Mouse (Mus musculus) embryonic facial prominence, embryonic 13.5 days (tissue): ENCODE measurements around the gene Chrna5. TPM values are rescaled to one million over a fixed set of nuclear protein-coding genes. Genes with fewer than 3 reads are reported as not detected.

ENCODE experiments used
- ATAC-seq: fragments of 200-750 bp; cut with Nextera tagmentation; 2 replicates; pipeline ENCODE4 v1.8.0; 2017; ENCODE audit warnings: low read depth; ENCODE audit not compliant: insufficient number of reproducible peaks, insufficient read depth, low FRiP score, low TSS enrichment
- H3K27ac ChIP-seq: fragments of 300-500 bp; sonication (generic); 2 replicates; pipeline ENCODE4 v1.5.1; 2015; ENCODE audit warnings: moderate library complexity, mild to moderate bottlenecking, inconsistent platforms
- H3K27me3 ChIP-seq: fragments of 300-500 bp; sonication (generic); 2 replicates; pipeline ENCODE4 v1.6.1; 2015; ENCODE audit warnings: mild to moderate bottlenecking, inconsistent platforms
- H3K36me3 ChIP-seq: fragments of 300-500 bp; sonication (generic); 2 replicates; pipeline ENCODE4 v1.6.1; 2015; ENCODE audit warnings: mild to moderate bottlenecking, inconsistent platforms
- H3K4me1 ChIP-seq: fragments of 300-500 bp; sonication (generic); 2 replicates; pipeline ENCODE4 v1.6.1; 2015; ENCODE audit warnings: inconsistent platforms
- H3K4me2 ChIP-seq: fragments of 300-500 bp; sonication (generic); 2 replicates; pipeline ENCODE4 v1.6.1; 2015; ENCODE audit warnings: moderate library complexity, mild to moderate bottlenecking, inconsistent platforms
- H3K4me3 ChIP-seq: fragments of 300-500 bp; sonication (generic); 2 replicates; pipeline ENCODE4 v1.5.1; 2015; ENCODE audit warnings: mild to moderate bottlenecking, inconsistent platforms
- H3K9ac ChIP-seq: fragments of 300-500 bp; sonication (generic); 2 replicates; pipeline ENCODE4 v1.6.1; 2015; ENCODE audit warnings: mild to moderate bottlenecking, inconsistent platforms
- H3K9me3 ChIP-seq: fragments of 300-500 bp; sonication (generic); 2 replicates; pipeline ENCODE4 v1.6.1; 2016; ENCODE audit warnings: inconsistent platforms
- WGBS: fragments of 180-500 bp; shearing (Covaris S2); methylation state at CpG from one replicate; pipeline ENCODE4 v1.1.7; 2015; ENCODE audit warnings: mixed read lengths; 5-methylcytosine and 5-hydroxymethylcytosine counted together
- polyA plus RNA-seq: library from polyadenylated mRNA; unstranded; fragments of >200 nt; fragmentation: Nextera tagmentation; extraction: Ambion mirVana; gene quantifications from 2 replicates; pipeline ENCODE4 v1.2.1, GENCODE M21; 2015

The Chrna5 gene
- polyA plus RNA-seq, 1 experiment from 2014 or later = 0.48 TPM

DNA sequence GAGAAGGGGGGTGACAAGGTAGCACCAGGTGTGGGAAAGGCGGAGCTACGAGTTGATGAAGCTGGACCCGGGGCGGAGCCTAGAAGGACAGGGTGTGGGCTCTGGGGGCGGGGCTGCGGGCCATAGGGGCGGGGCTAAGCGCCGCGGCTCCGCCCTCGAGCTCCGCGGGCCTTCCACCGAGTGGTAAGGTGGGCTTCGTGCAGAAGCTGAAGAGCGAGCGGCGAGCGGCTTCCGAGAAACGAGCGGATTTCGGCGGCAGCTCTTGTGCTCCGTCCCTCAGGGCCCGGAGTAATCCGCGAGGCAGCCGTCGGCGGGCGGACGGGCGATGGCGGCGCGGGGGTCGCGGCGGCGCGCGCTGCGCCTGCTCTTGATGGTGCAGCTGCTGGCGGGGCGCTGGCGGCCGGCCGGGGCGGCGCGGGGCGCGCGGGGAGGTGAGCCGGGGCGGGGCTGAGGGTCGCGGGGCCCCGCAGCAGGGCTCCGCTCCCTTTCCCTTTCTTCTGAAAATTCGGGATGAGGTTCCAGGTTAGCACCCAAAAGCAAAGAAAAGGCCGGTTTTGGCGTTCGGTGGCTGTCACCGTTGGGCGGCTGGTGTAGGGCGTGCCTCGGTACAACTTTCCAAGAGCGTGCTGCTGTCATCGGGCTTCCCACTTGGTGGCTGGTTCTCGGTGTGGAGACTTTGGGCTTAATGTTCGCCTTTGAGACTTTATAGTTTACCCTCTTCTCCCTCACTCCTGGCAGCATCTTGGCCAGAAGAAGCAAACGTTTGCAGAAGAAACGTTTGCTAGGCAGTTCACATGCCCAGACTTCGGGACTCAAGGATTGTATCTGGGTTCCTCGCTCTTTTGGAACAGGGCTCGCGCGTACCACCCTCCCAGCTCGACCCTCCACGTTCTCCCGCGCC is 861 bp downstream of the Chrna5 start:
- Histone ChIP-seq H3K9ac (peak overlapping the region; percentile 64), H3K4me2 (peak overlapping the region; percentile 91), H3K4me1 (peaks cover 10% of the 10 kb centered on the region), H3K27me3 (peaks cover 50% of the 10 kb centered on the region), H3K36me3 (no peaks in the 10 kb centered on the region), H3K9me3 (no peaks in the 10 kb centered on the region), H3K27ac (no peak overlapping the region), H3K4me3 (peak overlapping the region; percentile 61)
- WGBS = under 1% methylated on average over 73 of the region's 85 CpGs
- peak; percentile 80; the same call in 1 of the 2 replicates for ATAC-seq

DNA sequence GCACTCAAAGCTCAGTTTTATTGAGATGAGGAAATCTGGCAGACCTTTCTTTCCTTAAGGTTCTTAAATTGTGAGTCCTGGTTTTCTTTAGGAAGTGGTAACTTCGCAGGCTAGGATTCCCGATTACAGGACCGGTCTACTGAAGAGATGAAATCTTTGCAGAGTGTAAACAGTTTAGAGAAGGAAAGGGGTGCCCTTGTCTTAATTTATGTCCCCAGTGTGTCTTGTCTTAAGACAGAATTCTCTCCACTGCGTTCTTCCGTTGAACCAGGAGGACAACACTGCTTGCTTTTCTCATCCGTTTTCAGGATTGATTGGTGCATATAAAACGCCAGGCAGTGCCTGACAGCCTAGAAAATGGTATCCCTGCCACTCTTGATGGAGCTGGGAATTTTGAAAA is 1.7 kb downstream of the Chrna5 start:
- Histone ChIP-seq H3K27ac (no peak overlapping the region), H3K9me3 (no peaks in the 10 kb centered on the region), H3K27me3 (peaks cover 50% of the 10 kb centered on the region), H3K4me2 (peak overlapping the region; percentile 91), H3K4me3 (peak overlapping the region; percentile 61), H3K36me3 (no peaks in the 10 kb centered on the region), H3K4me1 (peaks cover 10% of the 10 kb centered on the region), H3K9ac (no peak overlapping the region; the same call in 1 of the 2 replicates)
- 5% methylated on average over 7 of the region's 7 CpGs for WGBS
- no peak for ATAC-seq

DNA sequence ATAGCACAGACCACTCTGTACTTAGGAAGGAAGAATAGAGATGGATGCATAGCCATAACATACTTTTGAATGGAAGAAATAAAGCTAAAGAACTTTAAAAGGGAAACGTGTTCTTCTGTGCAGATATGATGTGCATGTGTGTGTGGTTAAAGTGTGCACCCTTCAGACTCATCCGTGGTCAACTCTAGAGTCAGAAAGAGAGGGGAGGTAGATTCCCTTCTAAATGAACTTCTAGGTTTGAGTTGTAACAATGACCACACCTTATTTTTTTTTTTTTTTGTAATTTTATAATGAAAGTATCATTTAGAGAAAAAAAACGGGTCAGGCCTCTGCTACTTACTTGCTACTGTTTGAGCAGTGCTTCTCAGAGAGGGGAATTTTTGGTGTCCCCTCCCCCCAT is 9.7 kb downstream of the Chrna5 start:
- Histone ChIP-seq H3K36me3 (no peaks in the 10 kb centered on the region), H3K9me3 (no peaks in the 10 kb centered on the region), H3K4me1 (no peaks in the 10 kb centered on the region), H3K27me3 (no peaks in the 10 kb centered on the region), H3K4me3 (no peak overlapping the region), H3K9ac (no peak overlapping the region), H3K4me2 (no peak overlapping the region), H3K27ac (no peak overlapping the region)
- 79% methylated on average over 3 of the region's 3 CpGs for WGBS
- ATAC-seq = no peak

DNA sequence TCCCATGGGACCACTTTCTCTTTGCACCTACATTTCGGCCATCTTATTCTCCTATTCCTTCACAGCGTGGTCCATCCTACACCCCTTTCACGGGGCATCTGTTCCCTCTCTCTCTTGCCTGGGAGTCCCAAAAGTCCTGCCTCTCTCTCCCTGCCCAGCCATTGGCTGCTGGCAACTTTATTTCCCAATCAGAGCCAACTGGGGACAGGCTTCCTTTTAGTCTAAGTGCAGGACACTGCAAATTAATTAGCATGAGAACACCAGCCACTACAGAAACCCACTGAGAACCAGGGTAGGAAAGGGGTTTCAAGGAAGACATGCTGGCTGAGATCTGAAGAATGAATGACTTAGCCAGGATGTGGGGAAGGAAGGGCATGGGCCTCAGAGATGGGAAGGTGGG is 13.7 kb downstream of the Chrna5 start:
- no peaks in the 10 kb centered on the region for H3K4me1 ChIP-seq
- 42% methylated on average over 3 of the region's 3 CpGs for WGBS

DNA sequence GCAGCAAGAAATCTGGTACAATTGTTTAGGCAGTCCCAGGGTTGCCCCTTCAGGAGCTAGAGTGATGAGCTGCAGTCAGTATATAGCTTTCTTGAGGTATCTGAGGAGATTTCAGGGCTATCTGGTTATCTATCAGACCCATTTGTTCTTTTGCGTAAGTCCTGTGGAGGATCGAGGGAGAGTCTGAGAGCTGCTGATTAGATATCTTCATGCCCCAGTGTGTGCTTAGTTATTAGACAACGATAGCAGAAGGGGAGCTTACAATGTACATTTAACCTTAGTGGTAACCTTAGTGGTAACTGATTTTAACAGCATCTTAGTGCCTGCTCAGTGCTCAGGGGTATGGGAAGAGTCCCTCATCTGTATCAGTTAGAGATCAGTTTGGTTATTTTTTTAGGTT is 15.0 kb downstream of the Chrna5 start:
- Histone ChIP-seq H3K4me3 (no peak overlapping the region), H3K27ac (no peak overlapping the region), H3K36me3 (no peaks in the 10 kb centered on the region), H3K4me2 (no peak overlapping the region), H3K27me3 (no peaks in the 10 kb centered on the region), H3K9me3 (no peaks in the 10 kb centered on the region), H3K4me1 (no peaks in the 10 kb centered on the region), H3K9ac (no peak overlapping the region)
- 85% methylated on average over 3 of the region's 3 CpGs for WGBS
- ATAC-seq = no peak

More for the DNA sequence above, 13.7 kb downstream of the Chrna5 start:
- H3K9ac ChIP-seq = no peak overlapping the region
- H3K27me3 ChIP-seq = no peaks in the 10 kb centered on the region
- no peak overlapping the region for H3K27ac ChIP-seq
- H3K4me2 ChIP-seq = no peak overlapping the region
- no peaks in the 10 kb centered on the region for H3K36me3 ChIP-seq
- no peak for ATAC-seq
- H3K4me3 ChIP-seq = no peak overlapping the region
- H3K9me3 ChIP-seq = no peaks in the 10 kb centered on the region

DNA sequence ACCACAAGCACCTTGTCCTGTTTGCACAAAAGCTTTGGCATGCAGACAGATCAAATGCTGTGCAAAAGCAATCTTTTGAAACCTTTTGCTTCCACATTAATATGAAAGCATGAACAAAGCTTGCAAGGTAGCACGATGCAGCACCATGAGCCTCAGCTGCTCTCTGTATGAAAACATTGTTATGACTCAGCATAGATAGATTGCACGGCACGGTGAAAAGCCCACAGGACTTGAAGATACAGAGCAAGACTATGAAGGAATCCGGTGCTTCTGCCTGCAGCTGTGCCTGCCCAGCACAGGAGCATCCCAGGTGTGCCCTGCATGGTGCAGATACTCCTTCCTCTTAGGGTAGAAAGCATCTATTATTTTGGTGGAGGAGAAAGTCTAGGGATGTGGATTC is 22.9 kb downstream of the Chrna5 start:
- Histone ChIP-seq H3K27ac (no peak overlapping the region), H3K36me3 (no peaks in the 10 kb centered on the region), H3K4me3 (no peak overlapping the region), H3K4me1 (no peaks in the 10 kb centered on the region), H3K27me3 (no peaks in the 10 kb centered on the region), H3K9me3 (no peaks in the 10 kb centered on the region), H3K9ac (no peak overlapping the region), H3K4me2 (no peak overlapping the region)
- WGBS = 73% methylated on average over 4 of the region's 4 CpGs
- no peak for ATAC-seq

DNA sequence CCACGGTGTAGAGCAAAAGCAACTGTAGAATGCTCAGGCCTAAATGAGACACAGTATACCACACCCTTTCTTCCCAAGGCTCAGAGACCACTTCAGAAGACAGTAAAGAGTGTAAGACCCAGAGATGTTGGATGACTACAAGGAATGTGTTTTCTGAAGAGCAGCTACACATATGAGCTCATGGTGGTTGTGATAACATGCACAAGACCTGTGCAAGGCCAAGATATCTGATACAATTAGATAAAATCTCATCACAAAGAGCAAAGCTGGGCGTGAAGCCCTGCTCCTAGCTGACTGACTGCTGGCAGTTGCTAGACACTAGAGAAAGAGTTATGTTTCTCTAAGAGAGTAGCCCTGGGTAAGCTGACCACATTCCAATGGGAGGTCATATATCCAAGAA is 29.0 kb downstream of the Chrna5 start:
- Histone ChIP-seq H3K9ac (no peak overlapping the region), H3K4me1 (peaks cover 8% of the 10 kb centered on the region; the same call in 1 of the 2 replicates), H3K4me3 (no peak overlapping the region), H3K4me2 (no peak overlapping the region), H3K9me3 (no peaks in the 10 kb centered on the region), H3K27me3 (no peaks in the 10 kb centered on the region), H3K36me3 (no peaks in the 10 kb centered on the region), H3K27ac (no peak overlapping the region)
- WGBS = 82% methylated on average over 2 of the region's 2 CpGs
- no peak for ATAC-seq

DNA sequence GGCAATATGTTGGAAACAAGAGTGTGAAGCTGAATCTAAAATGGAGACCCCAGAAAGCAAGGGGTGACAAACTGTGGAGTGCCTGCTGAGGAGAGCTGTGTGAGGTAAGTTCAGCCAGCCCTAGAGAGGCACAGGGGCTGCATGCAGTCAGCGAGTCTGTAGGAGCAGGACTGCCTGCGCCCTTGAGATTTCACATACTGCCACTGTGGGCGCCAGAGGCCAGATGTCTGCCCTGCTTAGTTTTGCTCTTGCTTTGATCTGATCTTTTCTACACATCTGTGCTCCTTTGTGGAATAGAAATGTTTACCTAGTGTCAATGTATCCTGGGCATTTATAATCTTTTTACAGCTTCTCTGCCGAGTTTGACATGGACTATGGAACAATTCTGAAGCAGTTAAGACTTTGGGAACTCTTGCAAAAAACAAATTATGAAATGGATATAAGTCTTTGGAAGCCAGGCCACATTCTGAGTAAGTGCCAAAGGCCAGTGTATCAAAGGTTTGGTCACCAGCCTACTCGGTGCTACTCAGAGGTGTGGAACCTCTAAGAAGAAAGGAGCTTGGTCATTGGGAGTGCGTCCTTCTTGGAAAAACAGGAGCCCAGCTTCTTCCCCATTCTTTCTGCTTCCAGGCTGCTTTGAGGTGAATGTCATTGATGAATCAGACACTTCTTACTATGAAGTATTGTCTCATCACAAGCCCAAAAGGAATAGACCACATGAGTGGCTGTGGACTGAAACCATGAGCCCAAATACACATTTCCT is 30.1 kb downstream of the Chrna5 start:
- Histone ChIP-seq H3K36me3 (no peaks in the 10 kb centered on the region), H3K27me3 (no peaks in the 10 kb centered on the region), H3K4me1 (peaks cover 8% of the 10 kb centered on the region; the same call in 1 of the 2 replicates), H3K4me2 (no peak overlapping the region), H3K9me3 (no peaks in the 10 kb centered on the region), H3K27ac (no peak overlapping the region), H3K4me3 (no peak overlapping the region), H3K9ac (no peak overlapping the region)
- WGBS = 49% methylated on average over 6 of the region's 6 CpGs
- ATAC-seq = no peak

DNA sequence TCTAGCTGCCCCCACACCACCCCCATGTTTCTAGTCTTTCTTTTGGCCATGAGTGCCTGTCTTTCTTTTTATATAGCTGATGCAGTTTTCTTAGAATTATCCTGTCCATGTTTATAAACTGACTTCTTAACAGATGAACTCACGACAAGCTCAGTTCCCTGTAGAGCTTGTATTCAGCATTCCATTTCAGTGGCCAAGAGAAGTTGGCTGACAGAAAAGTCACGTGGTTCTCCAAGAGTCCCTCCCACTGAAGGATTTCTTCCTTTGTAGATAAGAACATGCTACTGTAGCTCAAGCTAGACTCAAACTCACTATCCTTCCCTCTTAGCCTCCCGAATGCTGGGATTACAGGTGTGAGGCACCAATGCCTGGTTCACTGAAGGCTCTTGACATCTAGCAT is 36.2 kb downstream of the Chrna5 start:
- Histone ChIP-seq H3K27me3 (0 out of 2 replicates have a peak, but pooled peaks cover 4% of the 10 kb centered on the region), H3K4me3 (no peak overlapping the region), H3K9me3 (no peaks in the 10 kb centered on the region), H3K4me1 (peaks cover 3% of the 10 kb centered on the region; the same call in 1 of the 2 replicates), H3K36me3 (no peaks in the 10 kb centered on the region), H3K4me2 (no peak overlapping the region), H3K27ac (no peak overlapping the region), H3K9ac (no peak overlapping the region)
- no peak for ATAC-seq
- 82% methylated on average over 3 of the region's 3 CpGs for WGBS

DNA sequence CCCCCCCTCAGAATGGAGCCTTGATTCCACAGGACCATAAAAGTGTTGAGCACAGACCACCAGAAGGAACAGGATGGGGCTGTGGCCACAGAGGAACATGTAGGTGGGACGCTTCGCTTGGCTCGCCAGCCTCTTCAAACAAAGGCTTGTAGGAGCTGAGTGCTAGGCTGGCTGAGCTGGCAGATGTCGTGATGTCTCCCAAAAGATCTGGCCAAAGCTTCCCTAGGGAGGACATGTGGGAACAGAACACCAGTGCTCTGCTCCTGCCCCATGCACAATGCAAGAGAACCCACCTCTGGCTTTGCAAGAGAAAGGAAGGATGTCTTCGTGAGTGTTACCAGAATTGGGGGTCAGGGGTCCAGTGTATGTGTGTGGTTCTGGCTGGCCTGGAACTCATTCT is 42.6 kb downstream of the Chrna5 start:
- Histone ChIP-seq H3K36me3 (no peaks in the 10 kb centered on the region), H3K4me3 (no peak overlapping the region), H3K4me1 (peaks cover 14% of the 10 kb centered on the region), H3K9ac (no peak overlapping the region), H3K27ac (no peak overlapping the region), H3K27me3 (peaks cover 54% of the 10 kb centered on the region), H3K9me3 (no peaks in the 10 kb centered on the region), H3K4me2 (no peak overlapping the region)
- WGBS = 83% methylated on average over 5 of the region's 5 CpGs
- ATAC-seq = no peak

DNA sequence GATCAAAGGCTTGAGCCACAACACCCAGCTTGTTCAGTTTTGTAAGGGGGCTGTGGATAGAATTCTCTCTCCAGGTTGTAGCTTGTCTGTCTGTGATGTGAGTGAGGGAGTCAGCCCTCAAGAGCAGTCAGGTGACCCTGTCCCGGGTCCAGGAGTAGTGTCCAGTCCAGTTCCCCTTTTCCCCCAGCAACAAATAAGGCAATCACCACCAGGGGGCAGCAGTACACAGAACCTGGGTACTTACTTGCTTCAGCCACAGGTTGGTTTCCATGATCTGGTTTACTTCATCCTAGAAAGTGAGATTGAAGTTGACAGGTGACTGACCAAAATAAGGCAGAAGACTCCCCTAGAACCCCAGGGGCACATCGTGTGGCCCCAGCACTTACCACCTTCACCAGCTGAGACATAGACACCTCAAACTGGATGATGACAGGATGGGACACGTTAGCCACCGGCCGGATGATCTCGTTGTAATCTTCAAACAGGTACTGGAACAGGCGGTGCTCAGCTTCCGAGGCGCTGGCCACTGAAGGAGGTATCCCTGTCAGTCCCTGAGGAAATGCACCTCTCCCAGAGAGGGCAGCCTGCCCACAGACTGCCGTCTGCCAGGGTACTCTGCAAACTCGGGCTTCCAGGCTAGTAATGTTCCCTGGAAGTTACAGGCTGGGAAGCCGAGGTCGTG is 43.4 kb downstream of the Chrna5 start:
- 32% methylated on average over 13 of the region's 13 CpGs for WGBS
- H3K4me2 ChIP-seq = no peak overlapping the region
- H3K27ac ChIP-seq = no peak overlapping the region
- H3K9me3 ChIP-seq = no peaks in the 10 kb centered on the region
- ATAC-seq = no peak
- H3K27me3 ChIP-seq = peaks cover 54% of the 10 kb centered on the region
- peaks cover 14% of the 10 kb centered on the region for H3K4me1 ChIP-seq
- no peaks in the 10 kb centered on the region for H3K36me3 ChIP-seq
- H3K4me3 ChIP-seq = no peak overlapping the region
- no peak overlapping the region for H3K9ac ChIP-seq
